Mouse (Mus musculus): ENCODE measurements around the gene Rhox4e.
"Not testable (repeated sequence)": the region's sequence is repeated elsewhere in the genome, so short reads cannot be mapped to it uniquely, and the experiment has no call there.

The Rhox4e gene

GRCm38 (mm10) chrX:37557112-37557511 is at the start of gene Rhox4e:
Rhox4e (plus strand) TSS chrX:37557412.
- not testable (repeated sequence) for DNase-seq (ENCODE audit: low read depth, low spot score)

GRCm38 (mm10) chrX:37514059-37514458 is 43.2 kb upstream of the Rhox4e start, which contains the start of gene Rhox4d:
Rhox4d (plus strand) TSS chrX:37514359.
- not testable (repeated sequence) for DNase-seq (ENCODE audit: low read depth, low spot score)

- not testable (repeated sequence) for DNase-seq (ENCODE audit: low read depth, low spot score)
These were observed 27.1 kb upstream of the Rhox4e start, which contains the start of gene Rhox2e for GRCm38 (mm10) chrX:37530152-37530551. Rhox2e (plus strand) TSS chrX:37530452.

GRCm38 (mm10) chrX:37541719-37542118 is 15.5 kb upstream of the Rhox4e start, which contains the start of gene Rhox3e:
Rhox3e (plus strand) TSS chrX:37542019.
- DNase-seq (ENCODE audit: low read depth, low spot score), result not testable (repeated sequence)

- not testable (repeated sequence) for DNase-seq (ENCODE audit: low read depth, low spot score)
These were observed 13.9 kb downstream of the Rhox4e start, which contains the start of gene Rhox2f for GRCm38 (mm10) chrX:37571105-37571504. Rhox2f (plus strand) TSS chrX:37571405.

- DNase-seq (ENCODE audit: low read depth, low spot score), result not testable (repeated sequence)
These were observed 15.4 kb downstream of the Rhox4e start for GRCm38 (mm10) chrX:37572638-37573037.

- not testable (repeated sequence) for DNase-seq (ENCODE audit: low read depth, low spot score)
These were observed 23.5 kb downstream of the Rhox4e start, which contains the start of gene Rhox3f for GRCm38 (mm10) chrX:37580692-37581091. Rhox3f (plus strand) TSS chrX:37580992.

GRCm38 (mm10) chrX:37607604-37608003 is 50.4 kb downstream of the Rhox4e start, which contains the start of gene Rhox4f:
Rhox4f (minus strand) TSS chrX:37607704.
- DNase-seq (ENCODE audit: low read depth, low spot score), result not testable (repeated sequence)
